Mouse (Mus musculus) forebrain, embryonic 15.5 days (tissue): ENCODE data around the gene Cnpy2. TPM values are rescaled to one million over a fixed set of nuclear protein-coding genes. Genes with fewer than 3 reads are reported as not detected.
A peak's percentile ranks its signal among the peaks of the same experiment; 100 is the strongest.
"Not testable (repeated sequence)": the region's sequence is repeated elsewhere in the genome, so short reads cannot be mapped to it uniquely, and the experiment has no call there.

Experiments
- ATAC-seq: fragments of 200-750 bp; cut with Nextera tagmentation; replicated peaks from 2 replicates; pipeline ENCODE4 v1.8.0; 2017; ENCODE audit warnings: mild to moderate bottlenecking, moderate TSS enrichment, moderate library complexity
- H3K27ac ChIP-seq: fragments of 300-500 bp; sonication (generic); replicated peaks from 2 replicates; pipeline ENCODE4 v1.5.1; 2015; ENCODE audit warnings: mild to moderate bottlenecking, inconsistent platforms
- H3K27me3 ChIP-seq: fragments of 300-500 bp; sonication (generic); 2 replicates; pipeline ENCODE4 v1.6.1; 2015; ENCODE audit warnings: inconsistent platforms
- H3K36me3 ChIP-seq: fragments of 300-500 bp; sonication (generic); 2 replicates; pipeline ENCODE4 v1.6.1; 2015; ENCODE audit warnings: mild to moderate bottlenecking, inconsistent platforms
- H3K4me1 ChIP-seq: fragments of 300-500 bp; sonication (generic); 2 replicates; pipeline ENCODE4 v1.6.1; 2015; ENCODE audit warnings: inconsistent platforms
- H3K4me2 ChIP-seq: fragments of 300-500 bp; sonication (generic); replicated peaks from 2 replicates; pipeline ENCODE4 v1.6.1; 2015; ENCODE audit warnings: mild to moderate bottlenecking, inconsistent platforms
- H3K4me3 ChIP-seq: fragments of 300-500 bp; sonication (generic); 2 replicates; pipeline ENCODE4 v1.5.1; 2015; ENCODE audit warnings: mild to moderate bottlenecking, inconsistent platforms
- H3K9ac ChIP-seq: fragments of 300-500 bp; sonication (generic); replicated peaks from 2 replicates; pipeline ENCODE4 v1.6.1; 2015; ENCODE audit warnings: mild to moderate bottlenecking, inconsistent platforms
- H3K9me3 ChIP-seq: fragments of 300-500 bp; sonication (generic); 2 replicates; pipeline ENCODE4 v1.6.1; 2016; ENCODE audit warnings: inconsistent platforms
- WGBS: fragments of 180-500 bp; shearing (Covaris S2); methylation state at CpG from one replicate; pipeline ENCODE4 v1.1.7; 2015; ENCODE audit warnings: mixed read lengths; 5-methylcytosine and 5-hydroxymethylcytosine counted together
- polyA plus RNA-seq: library from polyadenylated mRNA; unstranded; fragments of >200 nt; fragmentation: Nextera tagmentation; extraction: Ambion mirVana; gene quantifications from 2 replicates; pipeline ENCODE4 v1.2.1, GENCODE M21; 2015

Gene Cnpy2
- 208 and 216 TPM in 2 replicates for polyA plus RNA-seq

- WGBS, result under 1% methylated on average over 40 of the region's 40 CpGs
- Histone ChIP-seq H3K4me3 (peak within 1 kb of the TSS; percentile 87), H3K9me3 (no peaks in the 10 kb centered on the region), H3K9ac (peak within 1 kb of the TSS; percentile 97), H3K36me3 (peaks cover 51% of the 10 kb centered on the region), H3K27ac (peak within 1 kb of the TSS; percentile 97), H3K27me3 (no peaks in the 10 kb centered on the region), H3K4me1 (peaks cover 21% of the 10 kb centered on the region), H3K4me2 (peak within 1 kb of the TSS; percentile 75)
- peak; percentile 96 for ATAC-seq
Measured at GRCm38 (mm10) chr10:128322141-128323108, at the start of gene Cnpy2. Gene Cnpy2 (plus strand): TSS chr10:128322459.

- peaks cover 11% of the 10 kb centered on the region for H3K4me1 ChIP-seq
- not testable (repeated sequence) for H3K4me2 ChIP-seq, ATAC-seq, H3K27me3 ChIP-seq, H3K27ac ChIP-seq, H3K9ac ChIP-seq, H3K36me3 ChIP-seq, H3K9me3 ChIP-seq, H3K4me3 ChIP-seq
- 87% methylated on average over 7 of the region's 7 CpGs for WGBS
Measured at GRCm38 (mm10) chr10:128272819-128273439, 49.3 kb upstream of the Cnpy2 start.

GRCm38 (mm10) chr10:128275374-128275773, 46.9 kb upstream of the Cnpy2 start:
- not testable (repeated sequence) for H3K27ac ChIP-seq, ATAC-seq, H3K27me3 ChIP-seq, H3K4me1 ChIP-seq, H3K9ac ChIP-seq, H3K4me3 ChIP-seq, H3K9me3 ChIP-seq, H3K4me2 ChIP-seq
- H3K36me3 ChIP-seq, result peaks cover 15% of the 10 kb centered on the region
- 100% methylated on average over 1 of the region's 1 CpGs for whole genome bisulfite sequencing

GRCm38 (mm10) chr10:128278158-128278557, 44.1 kb upstream of the Cnpy2 start:
- no peak for ATAC-seq
- Histone ChIP-seq H3K27ac (no peak overlapping the region), H3K4me2 (no peak overlapping the region), H3K4me3 (no peak overlapping the region), H3K9me3 (no peaks in the 10 kb centered on the region), H3K27me3 (no peaks in the 10 kb centered on the region), H3K9ac (no peak overlapping the region), H3K4me1 (no peaks in the 10 kb centered on the region), H3K36me3 (peaks cover 37% of the 10 kb centered on the region)
- 60% methylated on average over 5 of the region's 6 CpGs for WGBS

- no peak overlapping the region for H3K9ac ChIP-seq
- H3K4me2 ChIP-seq, result no peak overlapping the region
- H3K4me3 ChIP-seq, result no peak overlapping the region
- ATAC-seq, result no peak
- H3K4me1 ChIP-seq, result no peaks in the 10 kb centered on the region
- 88% methylated on average over 6 of the region's 6 CpGs for WGBS
- no peaks in the 10 kb centered on the region for H3K9me3 ChIP-seq
- no peaks in the 10 kb centered on the region for H3K27me3 ChIP-seq
- H3K36me3 ChIP-seq, result peaks cover 52% of the 10 kb centered on the region
- H3K27ac ChIP-seq, result no peak overlapping the region
Measured at GRCm38 (mm10) chr10:128280943-128281342, 41.3 kb upstream of the Cnpy2 start.

- Histone ChIP-seq H3K4me2 (no peak overlapping the region), H3K36me3 (peaks cover 52% of the 10 kb centered on the region)
Measured at GRCm38 (mm10) chr10:128281682-128282081, 40.6 kb upstream of the Cnpy2 start.

GRCm38 (mm10) chr10:128282886-128283450, 39.3 kb upstream of the Cnpy2 start:
- no peaks in the 10 kb centered on the region for H3K4me1 ChIP-seq
- no peak for ATAC-seq
- no peaks in the 10 kb centered on the region for H3K9me3 ChIP-seq
- no peak overlapping the region for H3K27ac ChIP-seq
- H3K27me3 ChIP-seq, result no peaks in the 10 kb centered on the region
- 93% methylated on average over 20 of the region's 20 CpGs for WGBS
- no peak overlapping the region for H3K9ac ChIP-seq
- no peak overlapping the region for H3K4me3 ChIP-seq
- H3K36me3 ChIP-seq, result peaks cover 45% of the 10 kb centered on the region
- H3K4me2 ChIP-seq, result no peak overlapping the region

More at GRCm38 (mm10) chr10:128281682-128282081, 40.6 kb upstream of the Cnpy2 start:
- H3K9ac ChIP-seq, result no peak overlapping the region
- no peak for ATAC-seq
- no peaks in the 10 kb centered on the region for H3K27me3 ChIP-seq
- H3K4me3 ChIP-seq, result no peak overlapping the region
- H3K4me1 ChIP-seq, result no peaks in the 10 kb centered on the region
- 93% methylated on average over 14 of the region's 14 CpGs for WGBS
- H3K9me3 ChIP-seq, result no peaks in the 10 kb centered on the region
- H3K27ac ChIP-seq, result no peak overlapping the region

- H3K36me3 ChIP-seq, result peaks cover 45% of the 10 kb centered on the region
Measured at GRCm38 (mm10) chr10:128283604-128284579, 38.4 kb upstream of the Cnpy2 start.

GRCm38 (mm10) chr10:128290594-128290993, 31.7 kb upstream of the Cnpy2 start:
- not testable (repeated sequence) for ATAC-seq, H3K27me3 ChIP-seq, H3K4me2 ChIP-seq, H3K4me3 ChIP-seq, H3K9ac ChIP-seq, H3K27ac ChIP-seq, H3K4me1 ChIP-seq, H3K9me3 ChIP-seq
- H3K36me3 ChIP-seq, result peaks cover 16% of the 10 kb centered on the region
- 67% methylated on average over 1 of the region's 1 CpGs for WGBS

More at GRCm38 (mm10) chr10:128283604-128284579, 38.4 kb upstream of the Cnpy2 start:
- no peak overlapping the region for H3K9ac ChIP-seq
- no peaks in the 10 kb centered on the region for H3K4me1 ChIP-seq
- 62% methylated on average over 31 of the region's 31 CpGs for WGBS
- no peaks in the 10 kb centered on the region for H3K9me3 ChIP-seq
- no peak overlapping the region for H3K27ac ChIP-seq
- ATAC-seq, result peak; percentile 48; the same call in 1 of the 2 replicates
- H3K4me2 ChIP-seq, result no peak overlapping the region
- H3K27me3 ChIP-seq, result no peaks in the 10 kb centered on the region
- no peak overlapping the region for H3K4me3 ChIP-seq

GRCm38 (mm10) chr10:128296370-128297090, 25.7 kb upstream of the Cnpy2 start:
- WGBS, result 52% methylated on average over 13 of the region's 13 CpGs
- ATAC-seq, result no peak
- H3K27ac ChIP-seq, result no peak overlapping the region

GRCm38 (mm10) chr10:128297221-128297620, 25.0 kb upstream of the Cnpy2 start:
- Histone ChIP-seq H3K27me3 (no peaks in the 10 kb centered on the region), H3K4me2 (no peak overlapping the region), H3K27ac (no peak overlapping the region), H3K36me3 (peaks cover 6% of the 10 kb centered on the region; the same call in 1 of the 2 replicates), H3K9ac (no peak overlapping the region), H3K9me3 (no peaks in the 10 kb centered on the region), H3K4me3 (no peak overlapping the region), H3K4me1 (peaks cover 1% of the 10 kb centered on the region)
- WGBS, result 63% methylated on average over 4 of the region's 4 CpGs
- ATAC-seq, result no peak

More at GRCm38 (mm10) chr10:128296370-128297090, 25.7 kb upstream of the Cnpy2 start:
- Histone ChIP-seq H3K27me3 (no peaks in the 10 kb centered on the region), H3K4me2 (no peak overlapping the region), H3K4me3 (no peak overlapping the region), H3K36me3 (peaks cover 7% of the 10 kb centered on the region; the same call in 1 of the 2 replicates), H3K4me1 (no peaks in the 10 kb centered on the region), H3K9ac (no peak overlapping the region), H3K9me3 (no peaks in the 10 kb centered on the region)
